Comparison of ENCODE assay signal across 9 mouse cellular contexts in genomic region chr13:40843418-40844067, GRCm38 (mm10). TPM values are rescaled to one million over a fixed set of nuclear protein-coding genes. Genes with fewer than 3 reads are reported as not detected.
DNase-seq lines count a peak whose midpoint lies in the region; ATAC-seq and TF ChIP-seq lines count a peak whose summit lies in the region.
"Had no signal": no experiment of that assay in that cellular context is flagged by ENCODE, and none has a peak within 500 bp of the region (broad histone marks: within the 10 kb centered on the region; RNA-seq: fewer than 3 reads in every experiment).

No protein-coding gene starts in this region.

- no peaks in the 10 kb centered on the region for H3K36me3 ChIP-seq in limb, embryonic 13.5 days
- H3K36me3 ChIP-seq in stomach, postnatal 0 days (ENCODE audit: control insufficient read depth, insufficient read depth, low read length): no peaks in the 10 kb centered on the region

- H3K9ac ChIP-seq in limb, embryonic 13.5 days: no peak overlapping the region
- H3K9ac ChIP-seq in stomach, postnatal 0 days (ENCODE audit: low read length): no peak overlapping the region

- no peak for ATAC-seq in limb, embryonic 13.5 days (ENCODE audit: low FRiP score, low read depth)
- peak; percentile 33; the same call in 1 of the 2 replicates for ATAC-seq in stomach, postnatal 0 days (ENCODE audit: low FRiP score, low TSS enrichment)

- 13% methylated on average over 5 of the region's 5 CpGs for whole genome bisulfite sequencing in limb, embryonic 13.5 days
- 20% methylated on average over 5 of the region's 5 CpGs for WGBS in stomach, postnatal 0 days

- H3K27ac ChIP-seq in limb, embryonic 13.5 days: no peak overlapping the region
- no peak overlapping the region for H3K27ac ChIP-seq in stomach, postnatal 0 days (replicated peaks)

- no peak for TF ChIP-seq EP300 in stomach, postnatal 0 days (optimal IDR thresholded peaks at IDR 0.05)

- peak; percentile 85 for DNase-seq in 416B (ENCODE audit: low read depth)
- DNase-seq in adipocyte (ENCODE audit: low spot score): peak; percentile 88
- DNase-seq in embryo, embryonic 11 days: peak; percentile 80
- DNase-seq in gastrocnemius, postnatal 4 days (ENCODE audit: low spot score in 2 of 2): peak; percentile 44 to 75
- peak; percentile 85 for DNase-seq in kidney, adult 9 months
- DNase-seq in neural tube, embryonic 10.5 days (ENCODE audit: extremely low spot score, low spot score): peak; percentile 73
- DNase-seq in stomach, postnatal 0 days (ENCODE audit: low spot score): peak; percentile 79

- H3K4me3 ChIP-seq in limb, embryonic 13.5 days: no peak overlapping the region
- no peak overlapping the region for H3K4me3 ChIP-seq in stomach, postnatal 0 days (ENCODE audit: low read depth, low read length)
- H3K4me3 ChIP-seq: erythroblast, embryonic 14.5 days had no signal

- no peaks in the 10 kb centered on the region for H3K9me3 ChIP-seq in limb, embryonic 13.5 days
- no peaks in the 10 kb centered on the region for H3K9me3 ChIP-seq in stomach, postnatal 0 days (ENCODE audit: control insufficient read depth, low read length)

- H3K4me1 ChIP-seq in limb, embryonic 13.5 days: no peaks in the 10 kb centered on the region
- no peaks in the 10 kb centered on the region for H3K4me1 ChIP-seq in stomach, postnatal 0 days (replicated peaks; ENCODE audit: control insufficient read depth, insufficient read depth)

- H3K27me3 ChIP-seq in limb, embryonic 13.5 days: no peaks in the 10 kb centered on the region
- H3K27me3 ChIP-seq in stomach, postnatal 0 days (ENCODE audit: control insufficient read depth, insufficient read depth, low read length): no peaks in the 10 kb centered on the region; the same call in 1 of the 2 replicates

- peak overlapping the region; percentile 46 for H3K4me2 ChIP-seq in limb, embryonic 13.5 days (replicated peaks)
- H3K4me2 ChIP-seq in stomach, postnatal 0 days (replicated peaks; ENCODE audit: low read depth): 0 out of 2 replicates have a peak overlapping the region, but pooled peaks have one; percentile 6

- TF ChIP-seq CTCF in stomach, postnatal 0 days (IDR thresholded peaks at IDR 0.05; ENCODE audit: low read depth): peak; percentile 96

RNA-seq across cellular contexts. Expression of gene Gcnt2, which starts 16.0 kb away (rescaled TPM):
- total RNA-seq in gastrocnemius, postnatal 4 days (2021): 1 to 10 TPM; 4.4 to 4.8 TPM
- polyA plus RNA-seq in limb, embryonic 13.5 days (2015; fragmentation: Nextera tagmentation; extraction: Ambion mirVana): 1.5 and 2.1 TPM in 2 replicates
- 5.7 and 6.4 TPM in 2 replicates for polyA plus RNA-seq in stomach, postnatal 0 days (2015; fragmentation: Nextera tagmentation; extraction: Ambion mirVana)
- polyA plus RNA-seq: erythroblast, embryonic 14.5 days had no signal
